In the genomic region with DNA sequence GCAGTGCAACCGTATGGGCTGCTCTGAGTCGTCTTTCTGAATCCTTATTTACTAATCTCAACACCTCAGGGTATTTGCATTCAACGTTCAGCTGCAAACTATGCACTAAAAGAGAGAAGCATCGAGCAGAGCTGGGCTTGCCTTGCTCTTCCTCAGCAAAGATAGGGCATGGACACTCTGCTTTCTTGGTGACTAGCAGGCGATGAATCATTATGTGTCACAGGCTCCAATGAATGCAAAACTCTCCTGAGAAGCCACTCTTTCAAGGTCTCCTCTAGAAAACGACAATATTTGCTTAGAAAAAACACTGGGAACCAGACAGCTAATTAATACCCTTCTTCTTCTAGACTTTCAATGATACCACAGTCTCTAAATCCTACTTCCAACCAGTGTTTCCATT, we compare ENCODE assay signal across 16 mouse cellular contexts.
"Had no signal": no experiment of that assay in that cellular context is flagged by ENCODE, and none has a peak within 500 bp of the region (broad histone marks: within the 10 kb centered on the region; RNA-seq: fewer than 3 reads in every experiment).

No protein-coding gene starts in this region.

- DNase-seq: gastrocnemius, adult 2 months; gastrocnemius, postnatal 10 days; gastrocnemius, postnatal 25 days; heart, adult 18-20 months; heart, postnatal 10 days; heart, postnatal 4 days; kidney, adult 18-20 months; kidney, adult 8-10 months; kidney, postnatal 10 days; kidney, postnatal 25 days; kidney, postnatal 4 days; layer of hippocampus, adult 9-11 months; layer of hippocampus, postnatal 36 days; liver; liver, embryonic 13.5 days; liver, postnatal 0 days had no signal
